Mouse (Mus musculus) thymus, postnatal 0 days (tissue): ENCODE measurements around the gene Ermard. TPM values are rescaled to one million over a fixed set of nuclear protein-coding genes. Genes with fewer than 3 reads are reported as not detected.

ENCODE experiments used
- DNase-seq: peaks from one replicate; pipeline ENCODE4 v3.0.0-alpha.2; 2015; ENCODE audit warnings: low spot score
- polyA plus RNA-seq: library from polyadenylated mRNA; unstranded; fragments of >200 nt; fragmentation: Nextera tagmentation; extraction: Ambion mirVana; gene quantifications from 2 replicates; pipeline ENCODE4 v1.2.1, GENCODE M21; 2015

Gene Ermard
- polyA plus RNA-seq, 1 experiment from 2014 or later, result 89.5 TPM

GRCm38 (mm10) chr17:15059646-15060045, 18.6 kb downstream of the Ermard start:
- no peak for DNase-seq

GRCm38 (mm10) chr17:15060356-15060755, 19.3 kb downstream of the Ermard start:
- DNase-seq, result no peak

- peak; percentile 13 for DNase-seq
Observed at GRCm38 (mm10) chr17:15065391-15066024, 24.5 kb downstream of the Ermard start.

GRCm38 (mm10) chr17:15066066-15066465, 25.1 kb downstream of the Ermard start:
- no peak for DNase-seq

- no peak for DNase-seq
Observed at GRCm38 (mm10) chr17:15066911-15067310, 25.9 kb downstream of the Ermard start.

GRCm38 (mm10) chr17:15068040-15068792, 27.2 kb downstream of the Ermard start:
- no peak for DNase-seq

- DNase-seq, result no peak
Observed at GRCm38 (mm10) chr17:15069124-15069523, 28.1 kb downstream of the Ermard start.

- DNase-seq, result no peak
Observed at GRCm38 (mm10) chr17:15072211-15072610, 31.2 kb downstream of the Ermard start.

GRCm38 (mm10) chr17:15075033-15075432, 34.0 kb downstream of the Ermard start:
- DNase-seq, result no peak

GRCm38 (mm10) chr17:15077536-15077935, 36.5 kb downstream of the Ermard start:
- no peak for DNase-seq

- no peak for DNase-seq
Observed at GRCm38 (mm10) chr17:15084226-15084848, 43.3 kb downstream of the Ermard start.

GRCm38 (mm10) chr17:15085006-15085405, 44.0 kb downstream of the Ermard start:
- no peak for DNase-seq

GRCm38 (mm10) chr17:15088166-15088565, 47.2 kb downstream of the Ermard start:
- DNase-seq, result no peak

GRCm38 (mm10) chr17:15088591-15089001, 47.6 kb downstream of the Ermard start:
- DNase-seq, result no peak

- no peak for DNase-seq
Observed at GRCm38 (mm10) chr17:15091739-15092138, 50.7 kb downstream of the Ermard start.

- no peak for DNase-seq
Observed at GRCm38 (mm10) chr17:15093523-15093922, 52.5 kb downstream of the Ermard start.

- no peak for DNase-seq
Observed at GRCm38 (mm10) chr17:15096853-15097252, 55.8 kb downstream of the Ermard start.

GRCm38 (mm10) chr17:15098677-15099076, 57.7 kb downstream of the Ermard start:
- DNase-seq, result no peak

GRCm38 (mm10) chr17:15101355-15101754, 60.3 kb downstream of the Ermard start:
- DNase-seq, result no peak

GRCm38 (mm10) chr17:15107143-15107649, 66.2 kb downstream of the Ermard start:
- no peak for DNase-seq

- DNase-seq, result no peak
Observed at GRCm38 (mm10) chr17:15108473-15109441, 67.7 kb downstream of the Ermard start.
